Mouse (Mus musculus): Measurements from ENCODE around the gene Slc6a9.

DNA sequence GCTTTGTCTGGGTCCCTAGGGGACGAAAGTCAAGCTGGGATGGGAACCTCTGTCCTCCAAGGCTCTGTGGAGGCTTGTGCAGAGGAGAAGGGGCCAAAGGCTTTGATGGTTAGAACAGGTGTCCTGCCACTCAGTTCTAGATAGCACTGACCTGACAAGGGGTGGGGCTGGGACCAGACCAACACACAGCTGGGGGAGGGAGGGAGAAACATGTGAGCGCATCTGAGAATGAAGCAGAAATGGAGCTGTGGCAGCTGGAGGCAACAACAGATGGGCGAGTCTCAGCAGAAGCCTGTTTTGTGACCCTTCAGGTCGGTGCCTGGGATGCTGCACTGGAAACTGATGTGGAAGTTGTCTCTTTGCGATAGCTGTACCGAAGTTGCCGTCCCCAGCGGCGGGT is 35.0 kb downstream of the Slc6a9 start:
- TF ChIP-seq CTCF (IDR thresholded peaks at IDR 0.05; ENCODE audit: control insufficient read depth, insufficient read depth, low read length) (no peak), POLR2A (IDR thresholded peaks at IDR 0.05; ENCODE audit: borderline replicate concordance, control insufficient read depth, low read depth, low read length) (no peak)
